Mouse (Mus musculus): ENCODE measurements at regions not wholly inside any gene's neighbourhood (a gene's known extent, or its start where the extent isn't known, plus 50 kb on each side); places are given as distances from the start of the nearest gene placed in this dataset.

DNA sequence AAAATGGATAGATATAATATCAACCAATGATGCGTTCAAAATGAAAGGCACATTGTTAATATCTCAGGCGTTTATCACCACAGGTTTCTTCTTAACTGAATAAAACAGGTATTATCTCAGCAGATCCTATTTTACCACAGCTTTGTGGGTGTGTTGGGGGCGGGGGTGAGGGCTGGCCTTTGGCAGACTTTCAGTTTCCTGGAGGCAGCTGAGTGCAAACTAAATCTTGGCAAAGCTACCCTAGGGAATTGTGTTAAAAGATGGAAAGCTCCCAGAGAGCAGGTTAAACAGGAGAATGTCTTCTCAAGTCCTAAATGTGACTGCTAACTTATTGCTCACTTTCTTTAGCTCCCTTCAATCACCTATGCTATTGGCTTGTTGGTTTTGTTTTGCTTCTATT lies 223.8 kb downstream of the Kdm4c start:
- no peak for TF ChIP-seq POLR2AphosphoS2 (IDR thresholded peaks at IDR 0.05; ENCODE audit: low read depth, low read length)
- TF ChIP-seq MAFK (IDR thresholded peaks at IDR 0.05; ENCODE audit: insufficient replicate concordance, low read length) = no peak
- TF ChIP-seq ETS1 (conservative IDR thresholded peaks at IDR 0.05; ENCODE audit: low read depth, low read length) = no peak
- TF ChIP-seq RCOR1 (conservative IDR thresholded peaks at IDR 0.05; ENCODE audit: low read depth, low read length) = no peak
- TF ChIP-seq CTCF (conservative IDR thresholded peaks at IDR 0.05 in 1 of 2, IDR thresholded peaks at IDR 0.05 in 1 of 2; ENCODE audit: low read depth in 2 of 2, low read length in 2 of 2) = no peak
- no peak for TF ChIP-seq ZC3H11A (IDR thresholded peaks at IDR 0.05; ENCODE audit: low read depth, low read length)
- TF ChIP-seq NELFE (IDR thresholded peaks at IDR 0.05; ENCODE audit: low read depth, low read length) = no peak
- TF ChIP-seq MYC (IDR thresholded peaks at IDR 0.05; ENCODE audit: low read depth, low read length) = no peak
- TF ChIP-seq POLR2A (IDR thresholded peaks at IDR 0.05; ENCODE audit: low read depth, low read length) = no peak
- TF ChIP-seq MEF2A (IDR thresholded peaks at IDR 0.05; ENCODE audit: borderline replicate concordance, low read depth, low read length) = no peak
- TF ChIP-seq EP300 (IDR thresholded peaks at IDR 0.05; ENCODE audit: low read length) = no peak
- TF ChIP-seq MXI1 (IDR thresholded peaks at IDR 0.05; ENCODE audit: low read depth, low read length) = no peak

Data from CH12.LX (cell line).